In genomic region chr17:35000717-35001451, GRCm38 (mm10) we compare ENCODE assay signal across 8 mouse cellular contexts. TPM values are rescaled to one million over a fixed set of nuclear protein-coding genes. Genes with fewer than 3 reads are reported as not detected.
DNase-seq lines count a peak whose midpoint lies in the region; ATAC-seq and TF ChIP-seq lines count a peak whose summit lies in the region.

Gene Vars, plus strand, starts transcription at chr17:35000987.

- H3K27me3 ChIP-seq in forebrain, embryonic 10.5 days (ENCODE audit: poor library complexity, severe bottlenecking) = no peaks in the 10 kb centered on the region
- H3K27me3 ChIP-seq in heart, embryonic 14.5 days (ENCODE audit: control insufficient read depth, insufficient read depth, low read length) = no peaks in the 10 kb centered on the region
- H3K27me3 ChIP-seq in liver, embryonic 11.5 days (replicated peaks; ENCODE audit: control insufficient read depth, insufficient read depth, low read length) = no peaks in the 10 kb centered on the region
- H3K27me3 ChIP-seq in myocyte (ENCODE audit: control insufficient read depth, insufficient read depth, insufficient read length) = no peaks in the 10 kb centered on the region

- peak within 1 kb of the TSS; percentile 93 for H3K9ac ChIP-seq in heart, embryonic 14.5 days (ENCODE audit: low read length)
- H3K9ac ChIP-seq in liver, embryonic 11.5 days (ENCODE audit: low read depth, low read length) = peak within 1 kb of the TSS; percentile 99

- 0 out of 2 replicates have a peak, but pooled peaks cover 1% of the 10 kb centered on the region for H3K9me3 ChIP-seq in forebrain, embryonic 10.5 days
- no peaks in the 10 kb centered on the region for H3K9me3 ChIP-seq in heart, embryonic 14.5 days (ENCODE audit: control insufficient read depth, low read length)
- no peaks in the 10 kb centered on the region for H3K9me3 ChIP-seq in liver, embryonic 11.5 days (ENCODE audit: control insufficient read depth, low read length)

- H3K4me2 ChIP-seq in heart, embryonic 14.5 days (ENCODE audit: low read length) = peak within 1 kb of the TSS; percentile 98
- H3K4me2 ChIP-seq in liver, embryonic 11.5 days = peak within 1 kb of the TSS; percentile 98
- H3K4me2 ChIP-seq in myocyte (ENCODE audit: low read depth) = peak within 1 kb of the TSS; percentile 98

- DNase-seq in CD8-positive naive resting alpha-beta T cell, adult 2 months (ENCODE audit: low read depth in 2 of 2, low spot score in 2 of 2) = peak; percentile 79 to 86
- DNase-seq in c-Kit-negative CD71-positive TER-119-positive erythroid progenitor cells, embryonic 14.5 days (ENCODE audit: low read depth, low spot score) = peak; percentile 74
- DNase-seq in forebrain, embryonic 10.5 days (ENCODE audit: extremely low spot score, low spot score) = peak; percentile 95
- peak; percentile 92 for DNase-seq in kidney, postnatal 10 days
- DNase-seq in liver, embryonic 11.5 days (ENCODE audit: low spot score) = peak; percentile 97
- peak; percentile 85 to 94 for DNase-seq in spleen, postnatal 4 days (ENCODE audit: low spot score in 2 of 2)

- H3K27ac ChIP-seq in forebrain, embryonic 10.5 days = peak within 1 kb of the TSS; percentile 94
- H3K27ac ChIP-seq in heart, embryonic 14.5 days (replicated peaks in 1 of 2; ENCODE audit: control insufficient read depth in 1 of 2, insufficient read depth in 1 of 2, low read depth in 2 of 2, low read length in 2 of 2) = peak within 1 kb of the TSS; percentile 95 to 98
- H3K27ac ChIP-seq in liver, embryonic 11.5 days (ENCODE audit: low read depth, low read length) = peak within 1 kb of the TSS; percentile 99

- peak within 1 kb of the TSS; percentile 92 for H3ac ChIP-seq in myocyte (ENCODE audit: control insufficient read depth, insufficient read length)

- TF ChIP-seq POLR2A in myocyte (IDR thresholded peaks at IDR 0.05; ENCODE audit: insufficient read length, low read depth) = peak; percentile 77

- peaks cover 69% of the 10 kb centered on the region for H3K36me3 ChIP-seq in forebrain, embryonic 10.5 days (replicated peaks)
- peaks cover 40% of the 10 kb centered on the region for H3K36me3 ChIP-seq in heart, embryonic 14.5 days (ENCODE audit: control insufficient read depth, insufficient read depth, low read length)
- H3K36me3 ChIP-seq in liver, embryonic 11.5 days (ENCODE audit: control insufficient read depth, insufficient read depth, low read length) = peaks cover 48% of the 10 kb centered on the region
- peaks cover 21% of the 10 kb centered on the region for H3K36me3 ChIP-seq in myocyte (ENCODE audit: control insufficient read depth, insufficient read depth)

- peaks cover 72% of the 10 kb centered on the region for H3K79me2 ChIP-seq in myocyte (ENCODE audit: control insufficient read depth, insufficient read depth)

- peak within 1 kb of the TSS; percentile 74 for H3K4me3 ChIP-seq in forebrain, embryonic 10.5 days
- peak within 1 kb of the TSS; percentile 74 to 76 for H3K4me3 ChIP-seq in heart, embryonic 14.5 days (ENCODE audit: control insufficient read depth in 1 of 2, insufficient read depth in 1 of 2, low read depth in 1 of 2, low read length in 2 of 2)
- peak within 1 kb of the TSS; percentile 98 for H3K4me3 ChIP-seq in liver, embryonic 11.5 days (ENCODE audit: low read depth, low read length)
- H3K4me3 ChIP-seq in myocyte = peak within 1 kb of the TSS; percentile 98

- peaks cover 67% of the 10 kb centered on the region for H3K4me1 ChIP-seq in forebrain, embryonic 10.5 days
- H3K4me1 ChIP-seq in heart, embryonic 14.5 days (ENCODE audit: control insufficient read depth in 2 of 2, insufficient read depth in 2 of 2, low read length in 2 of 2) = peaks cover 16 to 48% of the 10 kb centered on the region in 2 experiments
- peaks cover 54% of the 10 kb centered on the region for H3K4me1 ChIP-seq in liver, embryonic 11.5 days (replicated peaks; ENCODE audit: control insufficient read depth, insufficient read depth, low read length)

- under 1% methylated on average over 80 of the region's 83 CpGs for WGBS in forebrain, embryonic 10.5 days
- under 1% methylated on average over 62 of the region's 83 CpGs for WGBS in heart, embryonic 14.5 days
- under 1% methylated on average over 79 of the region's 83 CpGs for WGBS in liver, embryonic 11.5 days

- peak; percentile 88 for ATAC-seq in heart, embryonic 14.5 days (ENCODE audit: insufficient number of reproducible peaks, insufficient read depth, low FRiP score, low read depth)
- ATAC-seq in liver, embryonic 11.5 days (replicated peaks; ENCODE audit: low FRiP score) = peak; percentile 84

TF ChIP-seq in myocyte, 11 proteins besides CTCF, POLR2A, EP300 and RAD21:
- TF ChIP-seq MAX (IDR thresholded peaks at IDR 0.05; ENCODE audit: low read depth) (peak; percentile 84), SRF (IDR thresholded peaks at IDR 0.05; ENCODE audit: control insufficient read depth, insufficient read length, low read depth) (no peak), POLR2AphosphoS2 (IDR thresholded peaks at IDR 0.05; ENCODE audit: insufficient read length, low read depth) (peak; percentile 78), E2F4 (IDR thresholded peaks at IDR 0.05; ENCODE audit: insufficient read depth) (peak; percentile 97), MYOG (IDR thresholded peaks at IDR 0.05; ENCODE audit: control insufficient read depth in 1 of 3, insufficient read depth in 1 of 3, insufficient read length in 2 of 3, low read depth in 2 of 3) (peak in 2 of 3 experiments; percentile 4 to 21), MYOD1 (IDR thresholded peaks at IDR 0.05; ENCODE audit: control insufficient read depth in 1 of 3, insufficient read length in 2 of 3, low read depth in 2 of 3) (peak in 1 of 3 experiments; percentile 8)

RNA-seq across cellular contexts. Expression of gene Vars, which starts in this region (rescaled TPM):
- polyA plus RNA-seq in forebrain, embryonic 10.5 days (2016; fragmentation: Nextera tagmentation; extraction: Ambion mirVana) = 229 and 234 TPM in 2 replicates
- 41.7 and 42.9 TPM in 2 replicates for polyA plus RNA-seq in heart, embryonic 14.5 days (2014; fragmentation: Nextera tagmentation; extraction: Ambion mirVana)
- polyA plus RNA-seq in liver, embryonic 11.5 days (2014; fragmentation: Nextera tagmentation; extraction: Ambion mirVana) = 234 and 245 TPM in 2 replicates
- 208 TPM for polyA plus RNA-seq in myocyte (2012; fragmentation: generic; extraction: Trizol)

Comparison
In these comparisons a context has a peak if more than half of its experiments do, and no peak if none do; other contexts are left out.
1. Peak in every context shown above with its lines: DNase-seq, ATAC-seq, H3K4me3 ChIP-seq and H3K27ac ChIP-seq.